Mouse (Mus musculus): Measurements from ENCODE around the gene Cd63. TPM values are rescaled to one million over a fixed set of nuclear protein-coding genes. Genes with fewer than 3 reads are reported as not detected.

The Cd63 gene
- total RNA-seq, 2 experiments from 2014 or later, result 243 to 263 TPM

- no peak for DNase-seq
These were observed 4.0 kb downstream of the Cd63 start for GRCm38 (mm10) chr10:128904812-128905211.

GRCm38 (mm10) chr10:128908778-128909448 is 8.1 kb downstream of the Cd63 start:
- no peak for DNase-seq

GRCm38 (mm10) chr10:128909567-128910028 is 8.8 kb downstream of the Cd63 start:
- peak; percentile 91 for DNase-seq

- peak; percentile 70 for DNase-seq
These were observed 9.5 kb downstream of the Cd63 start for GRCm38 (mm10) chr10:128910066-128910841.

GRCm38 (mm10) chr10:128911430-128911829 is 10.6 kb downstream of the Cd63 start:
- no peak for DNase-seq

GRCm38 (mm10) chr10:128912268-128912667 is 11.5 kb downstream of the Cd63 start:
- no peak for DNase-seq

GRCm38 (mm10) chr10:128912791-128913190 is 12.0 kb downstream of the Cd63 start:
- no peak for DNase-seq

- DNase-seq, result peak; percentile 93
These were observed 12.4 kb downstream of the Cd63 start for GRCm38 (mm10) chr10:128913219-128913618.

GRCm38 (mm10) chr10:128913696-128914095 is 12.9 kb downstream of the Cd63 start:
- no peak for DNase-seq

- no peak for DNase-seq
These were observed 14.8 kb downstream of the Cd63 start for GRCm38 (mm10) chr10:128915550-128915949.

GRCm38 (mm10) chr10:128916665-128917064 is 15.9 kb downstream of the Cd63 start:
- DNase-seq, result no peak

- no peak for DNase-seq
These were observed 16.6 kb downstream of the Cd63 start for GRCm38 (mm10) chr10:128917400-128917799.

- DNase-seq, result no peak
These were observed 17.5 kb downstream of the Cd63 start for GRCm38 (mm10) chr10:128918246-128918645.

- no peak for DNase-seq
These were observed 18.4 kb downstream of the Cd63 start for GRCm38 (mm10) chr10:128919203-128919631.

GRCm38 (mm10) chr10:128919966-128920365 is 19.2 kb downstream of the Cd63 start:
- DNase-seq, result no peak

- no peak for DNase-seq
These were observed 20.0 kb downstream of the Cd63 start for GRCm38 (mm10) chr10:128920736-128921161.

- no peak for DNase-seq
These were observed 20.5 kb downstream of the Cd63 start for GRCm38 (mm10) chr10:128921251-128921650.

- no peak for DNase-seq
These were observed 21.4 kb downstream of the Cd63 start for GRCm38 (mm10) chr10:128921883-128922821.

GRCm38 (mm10) chr10:128922822-128923012 is 21.9 kb downstream of the Cd63 start, which contains the start of gene Rdh5:
TSS of gene Rdh5 (minus strand) at chr10:128922888.
- no peak for DNase-seq

GRCm38 (mm10) chr10:128923013-128923691 is 22.4 kb downstream of the Cd63 start:
- DNase-seq, result peak; percentile 98

GRCm38 (mm10) chr10:128923935-128924334 is 23.1 kb downstream of the Cd63 start, which contains the start of gene Bloc1s1:
TSS of gene Bloc1s1 (minus strand) at chr10:128924035.
- DNase-seq, result no peak

- no peak for DNase-seq
These were observed 27.6 kb downstream of the Cd63 start for GRCm38 (mm10) chr10:128928356-128928755.
